Mouse (Mus musculus) gastrocnemius, adult 18-20 months (tissue): ENCODE data around the gene Trim58. TPM values are rescaled to one million over a fixed set of nuclear protein-coding genes. Genes with fewer than 3 reads are reported as not detected.
A peak's percentile ranks its signal among the peaks of the same experiment; 100 is the strongest.

Experiments used
- DNase-seq: peaks from one replicate; pipeline ENCODE4 v3.0.0; 2021; ENCODE audit warnings: low spot score
- total RNA-seq, 2 experiments: library from RNA; stranded (reverse); gene quantifications; 2 replicates each; pipeline ENCODE4 v1.2.3; 2021

Trim58 gene
- total RNA-seq, 2 experiments from 2014 or later: not detected

DNA sequence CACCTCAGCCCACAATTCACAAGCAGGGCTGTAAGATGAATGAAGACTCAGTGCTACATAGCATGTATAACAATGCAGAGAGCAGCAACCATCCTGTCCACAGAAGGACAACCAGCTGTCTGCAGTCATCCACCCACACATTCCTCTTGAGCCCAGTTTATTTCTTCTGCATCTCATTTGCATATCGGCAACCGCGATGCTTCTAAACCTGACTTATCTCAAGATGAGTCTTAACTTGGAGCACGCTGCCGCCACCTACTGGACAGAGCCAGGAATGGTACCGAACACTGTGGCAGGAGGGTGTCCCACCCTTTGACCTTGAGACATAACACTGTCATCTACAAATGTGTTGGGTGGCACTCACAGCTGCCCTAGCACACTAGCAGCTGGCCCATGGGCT is 3.1 kb downstream of the Trim58 start:
- DNase-seq: peak; percentile 10

DNA sequence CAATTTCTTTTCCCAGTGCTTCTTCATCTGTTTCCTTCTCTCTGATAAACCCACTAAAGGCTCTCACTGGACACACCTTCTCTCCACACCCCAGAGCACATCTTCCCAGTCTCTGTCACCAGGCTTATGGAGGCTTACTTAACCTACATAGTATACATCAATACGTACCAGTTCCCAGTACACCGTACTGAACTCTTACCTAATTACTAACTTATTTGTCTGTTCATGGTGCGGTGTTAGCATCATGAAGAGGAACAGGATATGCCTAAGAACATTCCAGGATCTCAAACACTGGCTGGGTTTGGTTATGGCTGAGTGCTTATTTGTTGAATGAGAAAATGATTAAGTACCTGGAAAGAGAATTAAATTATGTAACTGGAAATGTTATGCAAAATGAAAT is 14.9 kb downstream of the Trim58 start:
- no peak for DNase-seq

DNA sequence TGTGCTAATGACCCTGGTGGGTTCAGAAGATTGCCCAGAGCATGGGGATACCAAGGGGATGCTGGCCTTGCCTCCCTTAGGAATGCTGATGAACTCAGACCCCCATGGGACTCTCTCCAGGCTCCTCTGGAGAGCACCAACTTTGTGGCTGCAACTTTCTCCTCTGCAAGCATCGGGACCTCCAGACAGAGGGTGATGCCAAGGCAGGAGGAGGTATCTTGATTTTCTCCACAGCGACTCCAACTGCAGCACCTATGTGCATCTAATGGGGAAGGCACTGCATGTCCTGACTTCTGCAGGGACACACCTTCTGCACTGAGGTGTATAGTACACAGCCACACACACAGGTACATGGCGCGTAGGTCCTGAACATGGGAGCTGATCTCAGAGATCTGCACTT is 18.3 kb downstream of the Trim58 start, which contains the start of gene Olfr322:
Gene Olfr322, plus strand, starts transcription at position 187 of the 400 bp plus-strand sequence.
- no peak for DNase-seq

DNA sequence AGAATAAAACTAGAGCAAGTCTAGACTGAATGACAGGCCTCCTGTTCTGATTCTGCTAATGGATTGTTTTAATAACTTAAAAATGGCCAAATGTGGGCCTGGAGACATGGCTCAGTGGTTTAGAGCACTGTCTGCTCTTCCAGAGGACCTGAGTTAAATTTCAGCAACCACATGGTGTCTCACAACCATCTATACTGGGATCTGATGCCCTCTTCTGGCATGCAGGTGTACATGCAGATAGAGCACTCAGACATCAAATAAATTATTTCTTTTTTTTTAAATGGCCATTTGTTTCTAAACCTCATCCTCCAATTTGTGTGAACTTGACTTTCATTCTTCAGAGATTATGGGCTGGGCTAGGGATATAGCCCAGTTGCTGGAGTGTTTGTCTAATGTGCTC is 29.0 kb downstream of the Trim58 start:
- DNase-seq: no peak

DNA sequence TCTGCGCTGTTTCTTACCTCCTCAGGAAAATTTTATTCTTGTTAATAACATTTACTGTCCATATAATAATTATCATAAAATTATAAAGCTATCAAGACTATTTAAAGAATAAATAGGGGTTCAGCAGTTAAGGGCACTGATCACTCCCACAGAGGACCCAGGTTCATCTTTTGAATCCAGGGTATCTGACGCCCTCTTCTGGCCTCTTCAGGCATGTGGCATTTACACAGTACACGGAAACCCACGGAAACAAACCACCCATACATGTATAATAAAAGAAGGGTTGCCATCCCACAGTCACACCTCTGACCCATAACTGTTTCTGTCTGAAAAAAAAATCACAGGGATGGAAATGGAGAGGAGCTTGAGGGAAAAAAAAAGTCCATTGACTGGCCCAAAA is 31.6 kb downstream of the Trim58 start:
- no peak for DNase-seq

DNA sequence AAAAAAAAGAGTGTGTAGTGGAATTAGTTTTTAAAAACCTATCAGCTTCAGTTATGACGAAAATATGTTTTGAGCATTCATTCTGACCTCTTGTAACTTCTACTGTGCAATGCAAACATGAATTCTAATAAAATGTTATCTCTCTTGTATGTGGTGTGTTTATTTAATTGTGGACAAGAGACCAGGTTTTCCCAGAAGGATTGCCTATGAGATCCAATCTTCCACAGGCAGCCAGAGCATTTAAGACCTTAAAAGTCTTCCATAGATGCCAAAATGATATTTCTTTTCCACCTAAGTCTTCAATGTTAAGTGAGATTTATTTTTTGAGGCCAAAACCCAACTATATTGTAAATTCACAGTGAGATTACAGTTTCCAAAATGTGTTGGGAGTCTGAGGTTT is 40.5 kb downstream of the Trim58 start, which contains the start of gene Olfr320:
Gene Olfr320, plus strand, starts transcription at position 301 of the 400 bp plus-strand sequence.
- DNase-seq: no peak

DNA sequence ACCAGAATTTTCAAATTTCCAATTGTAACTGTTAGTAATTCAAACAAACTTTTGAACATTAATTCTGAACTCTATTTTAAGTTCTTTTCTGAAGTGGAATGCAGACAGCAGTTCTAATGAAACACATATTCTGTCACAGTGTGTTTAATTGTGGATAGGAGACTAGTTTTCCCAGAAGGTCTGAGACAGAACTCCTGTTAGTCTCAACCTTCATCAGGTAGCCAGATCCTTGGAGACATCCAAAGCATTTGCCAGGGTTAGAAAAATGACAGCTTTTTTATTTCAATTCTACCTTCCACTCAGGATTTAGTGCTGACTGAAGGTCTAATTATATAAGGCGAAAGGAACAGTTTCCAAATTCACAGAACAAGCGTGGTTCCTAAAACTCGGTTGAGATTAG is 58.6 kb downstream of the Trim58 start, which contains the start of gene Olfr319:
Gene Olfr319, plus strand, starts transcription at position 301 of the 400 bp plus-strand sequence.
- no peak for DNase-seq

Other genes with a start within 250 kb of the Trim58 start
- gene 1810065E05Rik, start 219.4 kb upstream of the Trim58 start, total RNA-seq: not detected
- not detected for gene Gm12253, start 207.9 kb upstream of the Trim58 start, total RNA-seq
- not detected for gene Lypd9, start 187.5 kb upstream of the Trim58 start, total RNA-seq
- not detected for gene Olfr30, start 178.2 kb upstream of the Trim58 start, total RNA-seq
- gene Olfr332, start 147.9 kb upstream of the Trim58 start, total RNA-seq: not detected
- gene Olfr331, start 137.9 kb upstream of the Trim58 start, total RNA-seq: not detected
- not detected for gene Olfr330, start 105.6 kb upstream of the Trim58 start, total RNA-seq
- gene Olfr329-ps, start 94.0 kb upstream of the Trim58 start, total RNA-seq: not detected
- gene Olfr328, start 84.8 kb upstream of the Trim58 start, total RNA-seq: not detected
- not detected for gene Olfr224, start 69.9 kb upstream of the Trim58 start, total RNA-seq
- gene Olfr325, start 62.7 kb upstream of the Trim58 start, total RNA-seq: not detected
- not detected for gene Olfr324, start 45.4 kb upstream of the Trim58 start, total RNA-seq
- gene 2210407C18Rik, start 24.4 kb upstream of the Trim58 start, total RNA-seq: not detected
- gene Olfr323, start 10.0 kb upstream of the Trim58 start, total RNA-seq: not detected
- not detected for gene Olfr322, start 18.3 kb downstream of the Trim58 start, total RNA-seq
- gene Olfr320, start 40.6 kb downstream of the Trim58 start, total RNA-seq: not detected
- gene Olfr319, start 58.7 kb downstream of the Trim58 start, total RNA-seq: not detected
- not detected for gene Olfr318, start 83.5 kb downstream of the Trim58 start, total RNA-seq
- gene Olfr317, start 98.7 kb downstream of the Trim58 start, total RNA-seq: not detected
- not detected for gene Olfr316, start 112.3 kb downstream of the Trim58 start, total RNA-seq
- not detected for gene Olfr315, start 132.7 kb downstream of the Trim58 start, total RNA-seq
- not detected for gene Olfr314, start 142.5 kb downstream of the Trim58 start, total RNA-seq
- not detected for gene Fam183b, start 161.5 kb downstream of the Trim58 start, total RNA-seq
- gene Olfr313, start 174.5 kb downstream of the Trim58 start, total RNA-seq: not detected
- gene Olfr312, start 188.8 kb downstream of the Trim58 start, total RNA-seq: not detected
- gene Olfr311, start 198.8 kb downstream of the Trim58 start, total RNA-seq: not detected
- under 1 TPM; 0.78 TPM for gene Gm12258, start 206.7 kb downstream of the Trim58 start, total RNA-seq
- gene 2810021J22Rik, start 226.8 kb downstream of the Trim58 start, total RNA-seq: 1 to 10 TPM in 1 of 2 experiments, under 1 TPM in 1; 0.82 to 1.2 TPM